Mouse (Mus musculus) liver, embryonic 14.5 days (tissue): Measurements from ENCODE around the gene Entpd7.

Experiments
- CTCF ChIP-seq: IDR thresholded peaks from 2 replicates; pipeline ENCODE4 v1.5.1; 2016; ENCODE audit warnings: antibody characterized with exemption, low read depth, control low read depth
- EP300 ChIP-seq: IDR thresholded peaks from 2 replicates; pipeline ENCODE4 v1.6.1; 2016; ENCODE audit warnings: antibody characterized with exemption, low read depth

- no peak for TF ChIP-seq CTCF
- TF ChIP-seq EP300: no peak
Measured at GRCm38 (mm10) chr19:43681541-43681940, 7.9 kb upstream of the Entpd7 start.
